Mouse (Mus musculus): Measurements from ENCODE around the gene Gm10553.
"Not testable (repeated sequence)": the region's sequence is repeated elsewhere in the genome, so short reads cannot be mapped to it uniquely, and the experiment has no call there.

- TF ChIP-seq CTCF (IDR thresholded peaks at IDR 0.05; ENCODE audit: borderline replicate concordance, insufficient read depth, low read length); POLR2A (IDR thresholded peaks at IDR 0.05; ENCODE audit: low read depth, low read length): not testable (repeated sequence)
Measured at GRCm38 (mm10) chr1:85099081-85099480, 883 bp upstream of the Gm10553 start.
